In the genomic region with DNA sequence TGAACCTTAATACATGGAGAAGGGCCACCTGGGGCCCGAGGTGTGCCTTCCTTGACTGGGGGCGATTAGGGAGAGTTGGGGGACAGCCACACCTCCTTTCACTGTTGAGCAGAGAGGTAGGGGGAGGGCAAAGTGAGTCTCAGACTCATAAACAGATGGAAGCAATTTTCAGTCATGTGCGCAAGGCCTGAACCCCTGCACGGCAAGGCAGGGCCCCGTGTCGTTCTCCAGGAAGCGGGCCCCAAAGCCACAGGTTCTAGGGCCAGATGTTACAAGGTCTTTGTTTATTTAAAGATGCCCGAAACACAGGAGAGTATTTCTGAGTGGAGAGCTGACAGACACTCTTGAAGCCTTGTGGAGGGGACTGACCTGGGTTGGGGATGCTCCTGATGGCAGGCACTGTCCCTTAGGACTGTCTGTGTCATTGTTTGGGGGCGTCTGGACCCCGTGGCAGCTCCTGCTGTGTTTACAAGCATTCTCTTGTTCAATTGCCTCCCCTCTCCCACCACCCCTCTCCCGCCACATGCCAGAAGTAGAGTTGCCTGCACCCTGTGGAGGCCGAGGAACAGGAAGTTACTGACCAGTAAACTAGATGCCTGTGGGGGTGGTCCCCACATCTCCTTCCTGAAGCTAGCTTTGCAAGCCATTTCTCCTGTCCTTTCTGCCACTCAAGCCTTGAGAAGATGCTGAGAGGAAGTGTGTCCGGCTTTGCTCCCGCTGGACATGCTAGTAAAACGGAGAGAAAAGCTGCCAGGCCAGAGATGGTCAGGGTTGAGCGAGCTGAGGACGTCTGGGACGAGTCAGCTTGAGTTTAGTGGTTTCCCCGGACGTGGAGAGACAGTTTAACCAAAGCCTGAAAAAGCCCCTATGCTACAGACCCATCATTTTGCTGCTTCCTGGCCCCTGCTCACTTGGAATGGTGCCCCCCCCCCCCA, we compare ENCODE assay signal across 8 mouse cellular contexts.
A peak's percentile ranks its signal among the peaks of the same experiment; 100 is the strongest.
DNase-seq lines count a peak whose midpoint lies in the region; ATAC-seq and TF ChIP-seq lines count a peak whose summit lies in the region.

No protein-coding gene starts in this region.

- no peak overlapping the region for H3K9ac ChIP-seq in lung, embryonic 14.5 days
- H3K9ac ChIP-seq in limb, embryonic 12.5 days (replicated peaks) = peak overlapping the region; percentile 38
- H3K9ac ChIP-seq in stomach, embryonic 15.5 days = no peak overlapping the region

- H3K4me3 ChIP-seq in lung, embryonic 14.5 days (ENCODE audit: low read depth, low read length) = no peak overlapping the region
- H3K4me3 ChIP-seq in limb, embryonic 12.5 days (replicated peaks) = peak overlapping the region; percentile 10; the same call in 1 of the 2 replicates
- H3K4me3 ChIP-seq in stomach, embryonic 15.5 days (replicated peaks) = no peak overlapping the region

- ATAC-seq in lung, embryonic 14.5 days (ENCODE audit: insufficient read depth) = no peak
- ATAC-seq in limb, embryonic 12.5 days (ENCODE audit: insufficient number of reproducible peaks, insufficient read depth, low FRiP score, low TSS enrichment, low read depth) = peak; percentile 46; the same call in 1 of the 2 replicates
- no peak for ATAC-seq in stomach, embryonic 15.5 days (ENCODE audit: insufficient read depth, low FRiP score, low read depth)
- ATAC-seq in megakaryocyte progenitor cell, adult 5-6 weeks (replicated peaks; ENCODE audit: poor library complexity) = no peak; the same call in 1 of the 2 replicates

- peaks cover 40% of the 10 kb centered on the region for H3K36me3 ChIP-seq in lung, embryonic 14.5 days (ENCODE audit: insufficient read depth)
- peaks cover 39% of the 10 kb centered on the region for H3K36me3 ChIP-seq in limb, embryonic 12.5 days
- H3K36me3 ChIP-seq in stomach, embryonic 15.5 days = peaks cover 33% of the 10 kb centered on the region

- peak overlapping the region; percentile 63 for H3K27ac ChIP-seq in lung, embryonic 14.5 days (ENCODE audit: low read depth)
- peak overlapping the region; percentile 92 for H3K27ac ChIP-seq in limb, embryonic 12.5 days
- H3K27ac ChIP-seq in stomach, embryonic 15.5 days = peak overlapping the region; percentile 36; the same call in 1 of the 2 replicates

- H3K4me1 ChIP-seq in lung, embryonic 14.5 days (ENCODE audit: insufficient read depth) = peaks cover 42% of the 10 kb centered on the region
- peaks cover 66% of the 10 kb centered on the region for H3K4me1 ChIP-seq in limb, embryonic 12.5 days (replicated peaks)
- peaks cover 60% of the 10 kb centered on the region for H3K4me1 ChIP-seq in stomach, embryonic 15.5 days

- DNase-seq in lung, embryonic 14.5 days = peak; percentile 39
- no peak for DNase-seq in lung, postnatal 10 days
- peak; percentile 68 for DNase-seq in embryo, embryonic 11 days
- DNase-seq in adrenal gland, postnatal 4 days (ENCODE audit: low spot score in 2 of 2) = no peak
- DNase-seq in left cerebral cortex, adult 18-20 months (ENCODE audit: low spot score in 2 of 2) = no peak

- TF ChIP-seq CTCF in lung, embryonic 14.5 days (IDR thresholded peaks at IDR 0.05; ENCODE audit: low read depth) = no peak

- peak overlapping the region; percentile 18; the same call in 1 of the 2 replicates for H3K4me2 ChIP-seq in lung, embryonic 14.5 days
- H3K4me2 ChIP-seq in limb, embryonic 12.5 days = peak overlapping the region; percentile 49
- H3K4me2 ChIP-seq in stomach, embryonic 15.5 days = 0 out of 2 replicates have a peak overlapping the region, but pooled peaks have one; percentile 13

- 29% methylated on average over 20 of the region's 20 CpGs for WGBS in lung, embryonic 14.5 days
- WGBS in limb, embryonic 12.5 days = 7% methylated on average over 20 of the region's 20 CpGs
- 37% methylated on average over 20 of the region's 20 CpGs for WGBS in stomach, embryonic 15.5 days

- H3K9me3 ChIP-seq in lung, embryonic 14.5 days (ENCODE audit: low read depth, low read length) = no peaks in the 10 kb centered on the region
- H3K9me3 ChIP-seq in limb, embryonic 12.5 days = no peaks in the 10 kb centered on the region
- H3K9me3 ChIP-seq in stomach, embryonic 15.5 days = no peaks in the 10 kb centered on the region

- H3K27me3 ChIP-seq in lung, embryonic 14.5 days (ENCODE audit: insufficient read depth, low read length) = no peaks in the 10 kb centered on the region
- H3K27me3 ChIP-seq in limb, embryonic 12.5 days = no peaks in the 10 kb centered on the region
- H3K27me3 ChIP-seq in stomach, embryonic 15.5 days (replicated peaks) = no peaks in the 10 kb centered on the region

Comparison
In these comparisons a context has a peak if more than half of its experiments do, and no peak if none do; other contexts are left out.
1. DNase-seq: peak in lung, embryonic 14.5 days (single experiment) and embryo, embryonic 11 days (single experiment); none in lung, postnatal 10 days (single experiment), adrenal gland, postnatal 4 days (0 of 2) and left cerebral cortex, adult 18-20 months (0 of 2).
2. H3K27ac ChIP-seq: peak in every context shown above with its lines; median percentile 92 in limb, embryonic 12.5 days; 63 in lung, embryonic 14.5 days; 36 in stomach, embryonic 15.5 days.
3. Peak in every context shown above with its lines, with median percentiles within 50 percentile points of each other: H3K4me2 ChIP-seq.